Mouse (Mus musculus) layer of hippocampus, adult 6 months (tissue): ENCODE data around the gene Olfr458. TPM values are rescaled to one million over a fixed set of nuclear protein-coding genes. Genes with fewer than 3 reads are reported as not detected.

ENCODE experiments used
- long read RNA-seq, 2 experiments: library from polyadenylated mRNA; unstranded; transcript quantifications; one replicate each; pipeline ENCODE4 v2.0.0; 2019 to 2020
- polyA plus RNA-seq: library from polyadenylated mRNA; unstranded; fragments of <200 nt; fragmentation: Nextera tagmentation; gene quantifications from 2 replicates; pipeline ENCODE4 v1.2.3, GENCODE M21; 2021

The Olfr458 gene
- polyA plus RNA-seq: not detected in 2 replicates
- long read RNA-seq, experiment 1: 0 reads
- long read RNA-seq, experiment 2: 0 reads

GRCm38 (mm10) chr6:42465096-42465495 is at the start of gene Olfr458:
Olfr458 (minus strand) TSS chr6:42465196.

GRCm38 (mm10) chr6:42487114-42487513 is 22.1 kb upstream of the Olfr458 start, which contains the start of gene Olfr456:
Olfr456 (minus strand) TSS chr6:42487214.

GRCm38 (mm10) chr6:42476235-42476634 is 11.2 kb upstream of the Olfr458 start, which contains the start of gene Olfr457:
Olfr457 (minus strand) TSS chr6:42476335.

GRCm38 (mm10) chr6:42434446-42434845 is 30.6 kb downstream of the Olfr458 start, which contains the start of gene Tas2r126:
Tas2r126 (plus strand) TSS chr6:42434535.

Other genes with a start within 250 kb of the Olfr458 start
- gene Tas2r144, start 249.9 kb downstream of the Olfr458 start, polyA plus RNA-seq: not detected in 2 replicates
- 43.2 and 47.5 TPM in 2 replicates for gene Gstk1, start 219.3 kb downstream of the Olfr458 start, polyA plus RNA-seq
- 0.13 TPM in 1 of 2 replicates, not detected in the other for gene Tmem139, start 203.2 kb downstream of the Olfr458 start, polyA plus RNA-seq
- gene Casp2, start 200.2 kb downstream of the Olfr458 start, polyA plus RNA-seq: 3.2 and 3.9 TPM in 2 replicates
- gene Clcn1, start 178.5 kb downstream of the Olfr458 start, polyA plus RNA-seq: 0.21 and 0.36 TPM in 2 replicates
- gene Fam131b, start 140.6 kb downstream of the Olfr458 start, polyA plus RNA-seq: 4.0 and 5.2 TPM in 2 replicates
- 7.9 and 8.7 TPM in 2 replicates for gene Zyx, start 115.6 kb downstream of the Olfr458 start, polyA plus RNA-seq
- gene Epha1, start 91.9 kb downstream of the Olfr458 start, polyA plus RNA-seq: 0.04 and 0.05 TPM in 2 replicates
- gene Tas2r143, start 65.0 kb downstream of the Olfr458 start, polyA plus RNA-seq: not detected in 2 replicates
- gene Tas2r135, start 59.8 kb downstream of the Olfr458 start, polyA plus RNA-seq: not detected in 2 replicates
- gene Tas2r126, start 30.7 kb downstream of the Olfr458 start, polyA plus RNA-seq: not detected in 2 replicates
- not detected in 2 replicates for gene Olfr457, start 11.1 kb upstream of the Olfr458 start, polyA plus RNA-seq
- gene Olfr456, start 22.0 kb upstream of the Olfr458 start, polyA plus RNA-seq: not detected in 2 replicates
- not detected in 2 replicates for gene Olfr455, start 82.4 kb upstream of the Olfr458 start, polyA plus RNA-seq
- gene Tcaf3, start 132.5 kb upstream of the Olfr458 start, polyA plus RNA-seq: not detected in 2 replicates
- 0.15 and 0.16 TPM in 2 replicates for gene Tcaf2, start 180.1 kb upstream of the Olfr458 start, polyA plus RNA-seq
- gene Tcaf1, start 244.9 kb upstream of the Olfr458 start, polyA plus RNA-seq: 76.4 and 77.9 TPM in 2 replicates